Mouse (Mus musculus): ENCODE measurements around the gene Ccdc36. TPM values are rescaled to one million over a fixed set of nuclear protein-coding genes. Genes with fewer than 3 reads are reported as not detected.

Gene Ccdc36
- total RNA-seq, 2 experiments from 2014 or later: 0.32 TPM

DNA sequence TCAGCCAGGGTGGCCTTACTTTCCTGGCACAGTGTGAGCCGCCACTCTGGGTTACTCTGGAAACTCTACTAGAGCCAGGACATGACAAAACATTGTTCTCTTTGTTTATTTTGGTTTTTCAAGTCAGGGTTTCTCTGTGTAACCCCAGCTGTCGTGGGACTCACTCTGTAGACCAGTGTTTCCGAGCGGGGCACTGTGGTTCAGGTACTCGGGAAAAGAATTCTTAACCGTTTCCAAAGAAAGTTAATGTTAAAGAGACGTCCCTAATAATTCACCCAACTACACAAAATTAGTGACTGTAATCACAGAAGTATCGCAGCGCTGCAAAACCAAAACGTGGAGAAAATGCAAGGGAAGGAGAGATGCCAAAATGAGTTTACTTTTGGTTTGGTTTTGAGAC is 39.7 kb downstream of the Ccdc36 start:
- no peak for DNase-seq (ENCODE audit: low spot score in 2 of 2)
- intact Hi-C loops (cut with DNase I): no loop called here

- intact Hi-C loops (cut with DNase I): no loop called here
- DNase-seq (ENCODE audit: low spot score in 2 of 2): no peak
Observed at GRCm38 (mm10) chr9:108386816-108387215, 41.5 kb downstream of the Ccdc36 start.

DNA sequence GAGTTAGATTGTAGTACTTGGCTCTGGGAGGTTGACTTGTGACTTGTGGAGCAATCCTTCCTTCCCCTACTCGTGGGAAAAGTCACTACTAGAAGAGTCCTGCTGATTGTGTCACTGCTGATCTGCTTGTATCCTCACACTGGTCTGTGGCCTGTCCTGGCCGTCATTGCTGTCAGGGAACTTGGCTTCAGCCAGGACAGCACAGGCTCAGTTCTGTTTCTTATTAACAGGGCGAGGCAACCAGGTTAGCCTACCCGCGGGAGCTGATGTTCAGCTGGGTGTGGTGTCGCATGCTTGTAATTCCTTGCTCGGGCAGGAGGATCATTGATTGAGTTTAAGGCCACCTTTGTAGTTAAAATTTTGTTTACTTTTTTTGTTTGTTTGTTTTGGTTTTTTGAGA is 43.3 kb downstream of the Ccdc36 start:
- intact Hi-C loops (cut with DNase I): no loop called here

DNA sequence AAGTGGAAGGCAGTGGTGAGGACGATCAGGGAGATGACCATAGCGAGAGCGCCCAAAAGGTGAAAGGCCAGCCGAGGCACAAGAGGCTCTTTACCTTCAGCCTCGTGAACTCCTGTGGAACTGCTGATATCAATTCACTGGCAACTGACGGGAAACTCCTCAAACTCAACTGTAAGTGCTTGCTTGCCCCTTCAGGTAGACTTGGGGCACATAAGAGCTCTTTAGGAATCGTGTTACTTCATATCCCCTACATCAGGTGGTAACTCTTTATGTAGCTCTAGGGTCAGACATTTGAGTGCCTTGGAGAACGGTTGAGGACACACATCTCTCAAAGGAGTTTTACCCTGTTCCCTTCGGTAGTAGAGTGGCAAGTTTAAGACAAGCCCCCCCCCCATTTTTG is 46.9 kb downstream of the Ccdc36 start:
- intact Hi-C loops (cut with DNase I): no loop called here
- DNase-seq (ENCODE audit: low spot score in 2 of 2): no peak

More for the DNA sequence above, 43.3 kb downstream of the Ccdc36 start:
- DNase-seq (ENCODE audit: low spot score in 2 of 2): no peak

GRCm38 (mm10) chr9:108379294-108379693 is 49.0 kb downstream of the Ccdc36 start:
- DNase-seq (ENCODE audit: low spot score in 2 of 2): no peak
- intact Hi-C loops (cut with DNase I): no loop called here

DNA sequence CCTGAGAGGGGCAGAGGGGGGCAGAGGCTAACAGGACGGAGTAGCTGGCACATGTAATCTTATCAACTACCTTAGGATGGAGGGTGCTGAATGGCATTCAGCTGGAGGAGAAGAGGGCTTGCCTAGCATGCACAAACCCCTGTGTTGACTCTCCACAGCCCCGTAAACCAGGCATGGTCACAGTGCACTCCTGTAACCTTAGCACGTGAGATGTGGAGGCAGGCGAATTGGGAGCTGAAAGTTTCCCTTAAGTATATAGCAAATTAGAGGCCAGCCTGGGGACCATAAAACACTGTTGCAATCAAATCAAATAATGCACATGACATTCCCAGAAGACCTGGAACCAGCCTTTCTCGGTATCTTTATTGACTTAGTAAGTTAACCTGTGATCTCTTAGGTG is 49.5 kb downstream of the Ccdc36 start:
- DNase-seq (ENCODE audit: low spot score in 2 of 2): no peak
- intact Hi-C loops (cut with DNase I): no loop called here

- intact Hi-C loops (cut with DNase I): no loop called here
- no peak for DNase-seq (ENCODE audit: low spot score in 2 of 2)
Observed at GRCm38 (mm10) chr9:108378234-108378633, 50.0 kb downstream of the Ccdc36 start.

Other genes with a start within 250 kb of the Ccdc36 start
- gene Bsn, start 238.1 kb downstream of the Ccdc36 start, total RNA-seq (2021): 100 to 1,000 TPM; 261 to 275 TPM
- 10 to 100 TPM; 94.7 to 97.9 TPM for gene Dag1, start 164.5 kb downstream of the Ccdc36 start, total RNA-seq (2021)
- 100 to 1,000 TPM; 113 to 121 TPM for gene Nicn1, start 138.1 kb downstream of the Ccdc36 start, total RNA-seq (2021)
- 10 to 100 TPM; 31.1 to 35.0 TPM for gene Amt, start 131.6 kb downstream of the Ccdc36 start, total RNA-seq (2021)
- gene Rhoa, start 122.4 kb downstream of the Ccdc36 start, total RNA-seq (2021): 100 to 1,000 TPM; 165 to 175 TPM
- 10 to 100 TPM; 33.2 to 34.6 TPM for gene Tcta, start 122.3 kb downstream of the Ccdc36 start, total RNA-seq (2021)
- 100 to 1,000 TPM; 104 to 106 TPM for gene Gpx1, start 89.6 kb downstream of the Ccdc36 start, total RNA-seq (2021)
- 100 to 1,000 TPM; 117 TPM for gene Usp4, start 80.6 kb downstream of the Ccdc36 start, total RNA-seq (2021)
- gene 1700102P08Rik, start 35.7 kb downstream of the Ccdc36 start, total RNA-seq (2021): 1 to 10 TPM; 2.4 to 3.0 TPM
- gene BC048562, start 8.0 kb upstream of the Ccdc36 start, total RNA-seq (2021): not detected
- gene Ccdc71, start 32.0 kb upstream of the Ccdc36 start, total RNA-seq (2021): 10 to 100 TPM; 40.3 to 42.2 TPM
- 10 to 100 TPM; 30.3 to 36.7 TPM for gene Klhdc8b, start 33.1 kb upstream of the Ccdc36 start, total RNA-seq (2021)
- gene Lamb2, start 51.3 kb upstream of the Ccdc36 start, total RNA-seq (2021): 10 to 100 TPM; 30.6 to 31.9 TPM
- 100 to 1,000 TPM; 143 to 147 TPM for gene Usp19, start 62.1 kb upstream of the Ccdc36 start, total RNA-seq (2021)
- gene Qars, start 79.2 kb upstream of the Ccdc36 start, total RNA-seq (2021): 10 to 100 TPM; 75.3 to 84.4 TPM
- 100 to 1,000 TPM; 136 to 141 TPM for gene Qrich1, start 88.3 kb upstream of the Ccdc36 start, total RNA-seq (2021)
- 10 to 100 TPM; 55.3 to 55.4 TPM for gene Impdh2, start 131.8 kb upstream of the Ccdc36 start, total RNA-seq (2021)
- 10 to 100 TPM; 53.1 to 58.2 TPM for gene Ndufaf3, start 138.9 kb upstream of the Ccdc36 start, total RNA-seq (2021)
- gene Dalrd3, start 141.4 kb upstream of the Ccdc36 start, total RNA-seq (2021): 10 to 100 TPM; 83.8 to 85.2 TPM
- gene Wdr6, start 150.3 kb upstream of the Ccdc36 start, total RNA-seq (2021): 100 to 1,000 TPM; 112 to 126 TPM
- gene P4htm, start 169.2 kb upstream of the Ccdc36 start, total RNA-seq (2021): 10 to 100 TPM; 77.2 to 82.9 TPM
- gene Arih2, start 220.9 kb upstream of the Ccdc36 start, total RNA-seq (2021): 10 to 100 TPM; 48.3 to 50.9 TPM
- gene Slc25a20, start 233.6 kb upstream of the Ccdc36 start, total RNA-seq (2021): 10 to 100 TPM; 12.6 to 14.4 TPM